Mouse (Mus musculus) neural tube, postnatal 0 days (tissue): ENCODE results near the gene D13Ertd608e. TPM values are rescaled to one million over a fixed set of nuclear protein-coding genes. Genes with fewer than 3 reads are reported as not detected.

Experiments used
- polyA plus RNA-seq: library from polyadenylated mRNA; unstranded; fragments of >200 nt; fragmentation: Nextera tagmentation; extraction: Ambion mirVana; gene quantifications from 2 replicates; pipeline ENCODE4 v1.2.1, GENCODE M21; 2015

D13Ertd608e gene
- not detected in 2 replicates for polyA plus RNA-seq

DNA sequence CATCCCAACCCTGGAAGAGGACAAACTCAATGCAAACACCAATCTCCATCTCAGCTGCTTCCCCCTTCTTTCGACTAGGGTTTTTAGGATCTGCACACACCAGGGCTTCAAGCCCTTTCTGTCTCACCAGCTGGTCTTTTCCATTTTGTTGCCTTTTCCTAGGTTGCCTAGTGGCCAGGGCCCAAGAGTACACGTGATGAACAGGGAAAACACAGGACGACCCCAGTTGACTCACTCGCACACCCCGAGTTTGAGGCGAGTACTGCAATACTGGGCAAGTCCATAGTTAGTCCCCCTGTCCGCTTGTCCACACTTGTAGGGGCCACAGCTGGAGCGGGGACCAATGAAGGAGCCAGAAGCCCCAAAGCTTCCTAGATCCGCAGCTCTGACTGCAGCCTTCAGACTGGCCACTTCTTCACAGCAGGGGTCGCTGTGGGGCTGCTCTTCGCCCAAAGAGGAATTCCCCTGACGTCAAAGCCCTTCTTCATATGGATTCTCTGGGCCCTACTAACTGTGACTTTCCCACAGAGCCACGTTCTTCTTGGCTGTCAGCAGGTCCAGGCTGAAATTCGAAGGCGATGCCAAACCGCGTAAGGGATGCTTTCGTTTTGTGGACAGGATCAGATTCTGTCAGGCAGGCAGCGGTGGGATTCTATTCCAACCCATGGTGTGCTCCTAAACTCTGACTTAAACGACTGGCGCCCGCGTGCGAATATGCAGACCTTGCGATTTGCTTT is at the start of gene D13Ertd608e:
TSS of gene D13Ertd608e (plus strand) at position 687 of the 737 bp plus-strand sequence.

DNA sequence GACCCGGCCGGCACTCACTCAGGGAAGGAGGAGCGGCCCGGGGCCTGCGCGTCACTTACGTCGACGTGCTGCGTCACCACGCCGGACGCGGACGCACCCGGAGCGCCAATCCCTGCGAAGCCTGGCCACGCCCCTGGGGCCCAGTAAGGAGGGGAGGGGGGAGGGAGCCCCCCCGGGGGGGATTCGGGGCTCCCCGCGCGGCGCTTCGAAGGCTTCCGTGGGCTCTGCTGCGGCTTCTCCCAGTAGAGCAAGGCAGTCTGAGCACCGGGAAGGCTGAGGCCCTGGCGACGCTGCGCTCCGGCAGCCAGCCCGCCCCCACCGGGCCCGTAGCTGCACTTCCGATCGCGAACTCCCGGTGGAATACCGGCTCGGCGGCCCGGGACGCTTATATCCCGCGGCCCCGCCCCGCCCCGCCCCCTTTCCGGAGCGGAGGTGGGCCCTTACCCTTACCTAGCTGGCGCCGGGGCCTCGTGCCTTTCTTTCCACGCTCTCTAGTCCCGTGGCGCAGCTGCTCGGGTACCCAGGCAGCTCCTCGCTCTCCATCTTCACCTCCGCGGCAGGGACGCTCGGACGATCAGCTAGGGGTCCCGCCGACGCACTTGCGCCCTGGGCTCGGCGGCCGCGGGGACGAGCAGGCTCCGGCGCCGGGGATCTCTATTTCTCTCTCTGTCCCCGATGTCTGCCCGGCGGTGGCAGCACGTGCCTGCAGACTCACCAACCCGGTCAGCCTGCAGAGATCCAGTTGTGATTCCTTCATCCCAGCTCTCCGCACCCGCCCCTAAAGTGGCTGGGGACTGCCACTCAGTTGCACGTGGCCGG is 44.8 kb upstream of the D13Ertd608e start, which contains the start of gene Zfp131:
TSS of gene Zfp131 (minus strand) at position 129 of the 819 bp plus-strand sequence.

GRCm38 (mm10) chr13:119830116-119830515 is 5.7 kb upstream of the D13Ertd608e start, which contains the start of gene AF067063:
Gene AF067063 (minus strand): TSS chr13:119830216.

DNA sequence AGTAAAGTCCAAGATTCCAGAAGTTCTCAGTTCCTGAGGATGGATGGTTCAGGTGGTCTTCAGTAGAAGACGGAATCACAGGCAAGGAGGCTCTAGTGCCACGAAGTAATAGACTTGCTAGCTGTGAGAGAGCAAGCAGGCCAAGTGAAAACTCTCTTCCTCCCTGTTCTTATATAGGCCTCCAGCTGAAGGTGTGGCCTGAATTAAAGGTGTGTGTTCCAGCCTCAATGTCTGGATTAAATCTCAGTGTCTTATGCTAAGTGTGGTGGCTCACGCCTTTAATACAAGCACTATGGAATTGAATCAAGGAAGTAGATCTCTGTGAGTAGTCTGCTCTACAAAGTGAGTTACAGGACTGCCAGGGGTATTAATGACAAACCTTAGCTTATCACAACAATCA is 58.9 kb downstream of the D13Ertd608e start, which contains the start of gene Tcstv1:
TSS of gene Tcstv1 (minus strand) at position 101 of the 400 bp plus-strand sequence.

Other genes starting within 250 kb of the D13Ertd608e start
- gene Ccl28, start 212.2 kb upstream of the D13Ertd608e start, polyA plus RNA-seq = 0.17 and 0.39 TPM in 2 replicates
- 304 and 317 TPM in 2 replicates for gene Hmgcs1, start 145.6 kb upstream of the D13Ertd608e start, polyA plus RNA-seq
- gene Nim1k, start 80.1 kb upstream of the D13Ertd608e start, polyA plus RNA-seq = 10.9 TPM in 2 replicates
- gene Zfp131, start 45.1 kb upstream of the D13Ertd608e start, polyA plus RNA-seq = 27.0 and 30.4 TPM in 2 replicates
- not detected in 2 replicates for gene AF067063, start 5.8 kb upstream of the D13Ertd608e start, polyA plus RNA-seq
- gene Tcstv1, start 58.8 kb downstream of the D13Ertd608e start, polyA plus RNA-seq = not detected in 2 replicates
- gene Gm21761, start 93.3 kb downstream of the D13Ertd608e start, polyA plus RNA-seq = not detected in 2 replicates
- not detected in 2 replicates for gene B020031M17Rik, start 114.8 kb downstream of the D13Ertd608e start, polyA plus RNA-seq
- gene Gm36079, start 191.0 kb downstream of the D13Ertd608e start, polyA plus RNA-seq = not detected in 2 replicates
- not detected in 2 replicates for gene Gm21188, start 216.2 kb downstream of the D13Ertd608e start, polyA plus RNA-seq